Mouse (Mus musculus) kidney, adult 8-10 months (tissue): ENCODE results near the gene 2210017I01Rik.

Experiments used
- DNase-seq, 2 experiments: peaks; one replicate each; pipeline ENCODE4 v3.0.0; 2022

2210017I01Rik gene

GRCm38 (mm10) chr3:92607392-92607791, at the start of gene 2210017I01Rik:
TSS of gene 2210017I01Rik (minus strand) at chr3:92607492.
- no peak for DNase-seq

DNA sequence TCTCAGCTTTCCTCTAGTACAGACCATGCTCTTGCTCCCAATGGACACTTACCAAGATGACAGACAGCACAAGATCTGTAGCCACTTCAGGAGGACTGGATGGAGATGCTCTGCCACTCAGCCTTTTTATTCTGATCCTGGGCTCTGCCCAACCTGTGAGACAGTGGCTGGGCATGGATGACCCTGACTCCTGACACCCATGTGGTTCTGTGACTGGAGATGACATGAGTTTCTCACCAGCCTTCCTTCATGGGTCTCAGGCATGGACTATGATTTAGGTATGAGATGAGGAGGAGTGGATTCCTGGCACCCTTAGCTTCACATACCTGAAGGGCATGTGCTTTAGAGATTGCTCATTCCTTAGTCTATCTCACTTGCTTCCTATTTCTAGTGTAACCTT, 49.5 kb upstream of the 2210017I01Rik start, which contains the start of gene Lce1b:
TSS of gene Lce1b (minus strand) at position 101 of the 400 bp plus-strand sequence.
- DNase-seq = no peak

DNA sequence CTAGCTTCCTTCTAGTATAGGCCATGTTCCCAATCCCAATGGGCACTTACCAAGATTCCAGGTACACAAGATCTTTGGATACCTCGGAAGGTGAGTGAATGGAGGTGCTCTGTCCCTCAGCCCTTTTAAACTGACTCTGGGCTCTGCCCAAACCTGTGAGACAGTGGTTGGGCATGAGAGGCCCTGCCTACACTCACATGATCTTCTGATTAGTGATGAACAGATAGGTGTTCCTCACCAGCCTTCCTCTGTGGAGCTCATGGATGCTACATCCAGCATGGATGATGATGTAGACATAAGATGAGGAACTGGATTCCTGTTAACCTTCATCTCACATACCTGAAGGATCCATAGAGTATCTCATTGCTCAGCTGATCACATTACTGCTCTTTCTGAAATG, 40.9 kb upstream of the 2210017I01Rik start, which contains the start of gene Lce1a1:
TSS of gene Lce1a1 (minus strand) at position 101 of the 400 bp plus-strand sequence.
- DNase-seq = no peak

- no peak for DNase-seq
Measured at GRCm38 (mm10) chr3:92639854-92640253, 32.6 kb upstream of the 2210017I01Rik start.

DNA sequence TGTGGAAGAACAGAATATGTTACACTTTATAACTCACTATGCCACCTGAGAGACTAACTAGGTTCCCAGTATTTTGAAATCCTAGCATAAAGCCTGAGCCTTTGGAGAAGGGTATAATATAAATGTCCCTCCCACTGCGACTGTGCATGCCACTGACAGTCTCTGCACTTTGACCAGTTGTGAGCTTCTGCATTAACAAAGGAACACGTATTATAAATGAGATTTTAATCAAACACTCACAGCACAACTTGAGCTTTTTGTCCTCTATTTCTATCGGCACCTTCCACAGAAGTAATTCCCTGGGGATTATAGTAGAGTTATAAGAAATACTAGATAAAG, 31.3 kb upstream of the 2210017I01Rik start:
- peak in 1 of 2 experiments; percentile 7 for DNase-seq

DNA sequence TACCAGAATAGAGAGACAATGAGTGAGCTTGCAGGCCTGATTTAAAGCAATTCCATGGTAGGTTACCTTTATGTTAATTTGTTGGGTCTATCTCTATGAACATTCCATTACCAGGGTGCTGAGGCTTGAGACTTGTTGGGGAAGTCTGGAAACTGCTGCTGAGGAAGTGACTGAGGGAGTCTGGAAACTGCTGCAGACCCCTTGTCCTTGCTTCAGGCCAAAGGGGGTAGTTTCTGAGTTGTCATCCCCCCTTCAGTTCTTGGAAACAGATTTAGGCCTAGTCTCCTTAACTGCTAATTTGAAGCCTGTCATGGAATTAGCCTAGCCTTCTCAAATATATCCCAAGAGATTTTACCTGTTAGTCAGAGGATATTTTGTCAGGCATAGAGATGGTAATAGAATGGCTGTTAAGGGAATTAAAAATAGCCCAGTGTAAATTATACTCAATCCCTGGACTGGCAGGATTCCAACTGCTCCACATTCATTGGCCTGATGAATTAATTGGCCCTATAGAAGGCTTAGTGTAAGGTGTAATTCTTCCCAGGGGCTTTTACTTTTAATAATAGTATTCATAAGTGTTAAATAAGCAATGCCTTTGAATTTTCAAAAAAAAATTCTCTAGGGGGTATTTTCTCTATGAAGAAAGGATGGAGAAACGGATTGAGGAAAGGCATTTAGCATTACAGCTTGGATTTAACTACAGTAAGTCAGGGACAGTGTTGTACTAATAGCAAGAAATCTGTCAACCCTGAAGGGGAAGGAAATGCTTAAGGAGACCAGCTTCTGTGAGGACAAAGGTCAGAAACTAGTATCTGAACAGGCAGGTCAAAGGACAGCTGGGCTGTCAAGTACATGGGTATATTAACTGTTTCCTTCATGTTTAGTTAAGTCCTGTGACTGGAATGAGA, 30.7 kb upstream of the 2210017I01Rik start:
- peak; percentile 55 to 75 for DNase-seq

- no peak for DNase-seq
Measured at GRCm38 (mm10) chr3:92621560-92621959, 14.3 kb upstream of the 2210017I01Rik start, which contains the start of gene Lce6a. TSS of gene Lce6a (minus strand) at chr3:92621660.

DNA sequence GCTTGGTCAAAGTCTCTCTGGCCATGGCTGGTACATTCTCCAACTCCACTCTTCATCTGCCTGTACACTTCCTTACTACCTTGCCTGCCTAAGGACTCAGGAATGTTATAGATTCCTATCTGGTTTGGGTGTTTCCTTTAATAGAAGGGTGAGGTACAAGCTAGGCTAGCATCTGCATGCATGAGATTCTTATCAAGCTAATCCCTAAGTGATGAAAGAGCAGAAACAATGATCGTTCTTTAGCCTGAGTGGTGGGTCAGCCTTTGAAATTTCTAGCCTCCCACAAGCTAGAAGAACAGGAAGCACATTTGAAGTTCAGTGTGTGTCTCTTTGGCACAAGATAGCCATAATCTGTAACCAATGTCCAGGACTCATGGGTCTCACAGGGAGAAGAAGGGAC, 2.5 kb upstream of the 2210017I01Rik start:
- no peak for DNase-seq

DNA sequence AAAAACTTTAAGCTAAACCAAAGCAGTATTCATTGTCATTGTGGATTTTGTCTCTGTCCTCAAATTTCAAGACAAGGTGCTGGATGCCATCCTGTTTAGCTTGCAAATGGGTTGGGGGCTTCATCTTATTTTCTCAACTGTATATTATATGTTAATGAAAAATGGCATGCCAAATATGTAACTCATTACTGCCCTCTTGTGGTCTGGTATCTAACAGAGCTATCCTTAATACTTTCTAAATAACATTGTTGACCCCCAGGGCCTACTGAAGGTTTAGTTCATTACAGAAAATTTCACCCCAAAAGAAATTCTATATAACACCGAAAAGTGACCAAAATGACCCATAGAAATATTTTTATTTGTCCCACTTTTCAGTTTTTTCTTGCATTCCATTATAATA, 5.1 kb downstream of the 2210017I01Rik start:
- DNase-seq = no peak

DNA sequence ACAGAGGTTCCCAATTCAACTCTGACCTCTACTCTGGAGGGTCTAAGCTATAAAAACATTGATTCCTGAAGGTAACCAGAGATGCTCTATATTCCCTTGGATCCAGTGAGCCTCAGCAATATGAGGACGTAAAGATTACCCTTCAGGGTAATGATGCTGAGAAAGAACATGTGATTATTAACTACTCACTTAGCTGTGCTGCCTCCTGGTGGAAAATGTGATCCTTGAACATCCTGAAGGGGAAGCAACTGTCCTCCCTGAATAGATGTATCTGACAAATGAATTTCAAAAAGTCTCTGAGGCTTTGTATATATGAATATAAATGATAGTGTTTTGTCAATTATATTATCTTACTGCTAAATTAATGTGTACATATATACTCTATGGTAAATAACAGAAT, 6.8 kb downstream of the 2210017I01Rik start:
- peak in 1 of 2 experiments; percentile 22 for DNase-seq

DNA sequence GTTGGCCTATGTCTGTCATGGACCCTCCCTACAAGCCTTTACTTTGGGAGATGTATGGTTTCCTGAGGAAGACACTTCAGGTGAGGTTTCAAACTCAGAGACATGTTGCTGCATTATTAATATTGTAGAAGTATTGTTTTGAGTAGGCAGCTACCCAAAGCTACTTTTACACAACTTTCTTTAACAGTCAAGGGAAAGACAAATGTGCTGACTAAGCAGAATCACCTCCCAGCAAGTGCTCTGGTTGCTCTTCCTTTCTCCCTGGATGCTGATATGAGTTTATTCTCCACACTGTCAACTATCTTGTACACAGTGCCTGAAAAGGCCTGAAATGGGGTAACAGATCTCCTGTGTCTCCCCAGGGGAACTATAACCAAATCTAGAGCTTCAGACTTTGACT, 7.3 kb downstream of the 2210017I01Rik start:
- no peak for DNase-seq

DNA sequence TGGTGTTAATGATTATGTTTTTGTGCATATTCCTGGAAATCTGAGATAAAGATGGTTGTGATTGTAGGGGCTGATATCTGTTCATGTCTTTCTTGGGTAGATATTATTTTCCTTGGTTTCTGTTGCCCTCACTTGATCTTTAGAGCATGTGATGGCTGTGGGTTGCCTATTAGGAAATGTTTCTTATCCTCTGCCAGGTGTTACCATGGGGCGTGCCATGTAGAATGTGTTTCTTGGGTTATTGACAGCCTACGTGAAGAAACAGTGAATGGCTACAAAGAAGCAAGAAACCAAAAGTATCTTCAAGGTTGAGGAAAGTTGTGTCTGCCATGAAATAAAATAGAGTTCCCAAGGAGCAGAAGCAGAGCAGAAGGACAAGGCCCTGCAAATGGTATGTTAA, 8.9 kb downstream of the 2210017I01Rik start:
- no peak for DNase-seq

DNA sequence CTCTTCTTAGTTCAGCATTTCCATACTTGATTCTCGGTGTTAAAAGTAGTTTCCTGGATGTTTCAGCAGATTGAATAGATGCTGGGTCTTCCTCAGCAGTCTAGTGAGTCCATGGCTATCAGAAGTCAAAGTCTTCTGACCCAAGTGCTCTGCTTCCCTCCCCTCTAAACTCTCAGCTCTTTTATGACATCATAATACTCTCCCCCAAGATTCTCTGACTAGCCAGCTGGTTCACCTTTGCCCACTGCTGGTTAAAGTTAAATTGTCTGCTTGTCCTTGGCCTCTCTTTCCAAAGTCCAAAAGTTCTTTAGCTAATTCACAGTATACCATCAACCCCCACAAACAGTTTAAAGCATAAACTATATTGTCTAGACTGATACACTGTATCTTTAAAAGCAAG, 18.4 kb downstream of the 2210017I01Rik start, which contains the start of gene Smcp:
TSS of gene Smcp (minus strand) at position 140 of the 400 bp plus-strand sequence.
- peak; percentile 41 to 52 for DNase-seq

GRCm38 (mm10) chr3:92587190-92587589, 20.1 kb downstream of the 2210017I01Rik start:
- DNase-seq = no peak

DNA sequence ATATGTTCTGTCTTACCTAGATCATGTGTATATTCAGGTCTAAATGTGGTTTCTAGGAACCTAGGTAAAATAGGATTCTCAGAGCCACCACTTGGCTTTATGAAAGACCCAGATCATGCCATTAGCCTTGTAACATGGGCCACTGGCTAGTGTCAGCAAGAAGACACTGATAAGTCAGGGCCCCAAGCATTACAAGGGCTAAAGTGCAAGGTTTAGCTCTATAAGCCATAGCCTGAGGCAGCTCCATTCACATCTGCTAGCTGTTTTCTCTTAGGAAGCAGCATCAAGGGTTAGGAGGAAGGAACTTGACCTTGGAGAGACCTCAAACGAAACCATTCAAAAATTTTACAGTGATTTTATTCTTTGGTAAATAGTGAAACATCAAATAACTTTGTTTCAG, 22.2 kb downstream of the 2210017I01Rik start:
- no peak for DNase-seq

DNA sequence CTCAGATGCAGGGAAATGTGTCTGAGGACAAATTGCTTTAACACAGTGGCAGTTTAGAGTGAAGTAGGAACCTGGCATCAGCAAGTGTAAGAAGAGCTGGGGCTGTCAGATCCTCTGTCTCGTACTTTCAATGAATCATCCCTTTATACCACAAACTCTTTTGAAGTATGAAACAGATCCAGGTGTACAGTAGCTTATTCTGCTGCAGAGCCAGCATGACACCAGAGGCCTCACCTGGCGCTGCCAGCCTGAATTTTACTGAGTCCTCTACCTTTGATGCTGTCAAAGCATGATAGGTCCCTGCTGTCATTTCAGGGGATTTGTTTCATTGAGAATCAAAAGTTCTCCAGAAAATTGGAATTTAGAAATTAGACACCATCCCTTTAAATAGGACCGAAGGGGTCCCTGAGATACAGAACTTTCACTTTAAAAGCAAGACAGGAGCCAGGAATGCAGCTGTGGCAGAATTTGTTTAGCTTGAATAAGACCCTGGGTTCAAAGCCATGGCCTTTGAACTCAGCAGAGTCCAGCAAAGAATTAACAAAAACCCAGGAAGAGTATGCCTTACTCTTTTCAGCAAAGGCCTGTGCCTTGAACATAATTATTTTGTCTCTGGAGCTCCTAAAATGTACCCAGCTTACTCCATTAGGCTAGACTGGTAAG, 24.0 kb downstream of the 2210017I01Rik start:
- no peak for DNase-seq

DNA sequence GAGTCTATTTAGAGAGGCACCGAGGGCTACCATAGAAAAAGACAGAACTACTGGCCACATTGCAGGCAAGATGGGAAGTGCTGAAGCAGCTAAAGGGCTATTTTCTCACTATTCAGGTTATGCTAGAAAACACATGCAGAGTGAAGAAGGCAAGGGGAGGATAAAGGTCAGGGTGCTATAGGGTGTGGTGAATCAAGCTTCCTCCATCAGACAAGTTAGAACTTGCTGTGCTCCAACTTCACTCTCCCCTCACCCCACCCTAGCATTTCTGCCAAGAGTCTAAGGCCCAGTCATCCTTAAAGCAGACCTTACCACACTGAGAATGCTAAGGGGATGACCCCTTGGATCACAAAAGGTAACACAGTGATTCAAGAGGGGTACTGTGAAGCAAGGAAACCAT, 27.8 kb downstream of the 2210017I01Rik start:
- no peak for DNase-seq

- DNase-seq = no peak
Measured at GRCm38 (mm10) chr3:92578652-92579413, 28.5 kb downstream of the 2210017I01Rik start.

DNA sequence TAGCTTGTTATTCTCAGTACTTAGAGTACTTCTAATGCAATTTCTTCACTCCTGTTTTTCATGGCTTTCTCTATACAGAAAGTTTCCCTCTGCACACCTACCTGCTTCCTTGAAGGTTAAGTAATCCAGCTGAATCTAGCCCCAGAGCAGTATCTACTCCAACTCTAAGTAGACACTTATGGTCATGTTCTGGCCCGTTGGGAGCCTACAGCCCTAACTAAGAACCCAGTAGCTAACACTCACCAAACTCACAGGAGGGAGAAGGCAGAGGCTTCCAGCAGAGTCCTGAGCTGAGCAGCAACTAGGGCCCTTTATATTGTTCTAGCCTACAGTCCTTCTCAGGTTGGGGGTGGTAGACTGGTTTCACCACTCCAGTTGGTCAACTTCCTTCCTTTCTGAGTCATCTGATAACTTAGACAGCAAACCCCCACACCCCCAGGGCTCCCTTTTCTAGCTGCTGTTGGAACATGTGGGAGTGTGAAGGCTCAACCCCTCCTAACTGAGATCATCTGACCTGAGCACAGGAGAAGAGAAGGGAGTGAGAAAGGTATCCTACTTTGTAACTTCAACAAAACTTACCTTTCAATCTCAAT, 33.7 kb downstream of the 2210017I01Rik start, which contains the start of gene Ivl:
TSS of gene Ivl (minus strand) at position 287 of the 593 bp plus-strand sequence.
- no peak for DNase-seq

- no peak for DNase-seq
Measured at GRCm38 (mm10) chr3:92572514-92573155, 34.7 kb downstream of the 2210017I01Rik start.

- DNase-seq = no peak
Measured at GRCm38 (mm10) chr3:92568752-92569151, 38.5 kb downstream of the 2210017I01Rik start.

GRCm38 (mm10) chr3:92565418-92565817, 41.9 kb downstream of the 2210017I01Rik start:
- DNase-seq = peak in 1 of 2 experiments; percentile 9
